In genomic region chr12:104939372-104940026, GRCm38 (mm10) we compare ENCODE assay signal across 7 mouse cellular contexts.
A peak's percentile ranks its signal among the peaks of the same experiment; 100 is the strongest.
DNase-seq lines count a peak whose midpoint lies in the region; ATAC-seq and TF ChIP-seq lines count a peak whose summit lies in the region.

No protein-coding gene starts in this region.

- peak; percentile 94 for ATAC-seq in megakaryocyte progenitor cell, adult 5-6 weeks (replicated peaks; ENCODE audit: poor library complexity)

- H3K27ac ChIP-seq in left cerebral cortex, adult 2 months = no peak overlapping the region

- intact Hi-C loops in left cerebral cortex, adult 2 months (cut with DNase I) = loop anchor here (1.0 to 2.0 kb wide), 3 partner anchors 101 to 499 kb away; no protein-coding TSS in a partner anchor

- TF ChIP-seq CTCF in left cerebral cortex, adult 2 months (IDR thresholded peaks at IDR 0.05) = peak; percentile 98

- H3K4me3 ChIP-seq in left cerebral cortex, adult 2 months = no peak overlapping the region; the same call in 1 of the 2 replicates

- peak; percentile 73 to 77 for DNase-seq in adrenal gland, adult 18-20 months (ENCODE audit: low spot score in 2 of 2)
- DNase-seq in cerebellum, postnatal 25 days = peak; percentile 95
- DNase-seq in frontal cortex, postnatal 36 days (ENCODE audit: low spot score in 2 of 2) = peak; percentile 81 to 85
- DNase-seq in induced T-regulatory cell, adult 2 months (ENCODE audit: low read depth) = peak; percentile 68
- DNase-seq in left cerebral cortex, adult 2 months (ENCODE audit: extremely low spot score in 1 of 2, low spot score in 2 of 2) = peak; percentile 78 to 88
- DNase-seq in right cerebral cortex, postnatal 14 days = peak; percentile 81
